9 mouse cellular contexts compared by ENCODE assay signal in the genomic region with DNA sequence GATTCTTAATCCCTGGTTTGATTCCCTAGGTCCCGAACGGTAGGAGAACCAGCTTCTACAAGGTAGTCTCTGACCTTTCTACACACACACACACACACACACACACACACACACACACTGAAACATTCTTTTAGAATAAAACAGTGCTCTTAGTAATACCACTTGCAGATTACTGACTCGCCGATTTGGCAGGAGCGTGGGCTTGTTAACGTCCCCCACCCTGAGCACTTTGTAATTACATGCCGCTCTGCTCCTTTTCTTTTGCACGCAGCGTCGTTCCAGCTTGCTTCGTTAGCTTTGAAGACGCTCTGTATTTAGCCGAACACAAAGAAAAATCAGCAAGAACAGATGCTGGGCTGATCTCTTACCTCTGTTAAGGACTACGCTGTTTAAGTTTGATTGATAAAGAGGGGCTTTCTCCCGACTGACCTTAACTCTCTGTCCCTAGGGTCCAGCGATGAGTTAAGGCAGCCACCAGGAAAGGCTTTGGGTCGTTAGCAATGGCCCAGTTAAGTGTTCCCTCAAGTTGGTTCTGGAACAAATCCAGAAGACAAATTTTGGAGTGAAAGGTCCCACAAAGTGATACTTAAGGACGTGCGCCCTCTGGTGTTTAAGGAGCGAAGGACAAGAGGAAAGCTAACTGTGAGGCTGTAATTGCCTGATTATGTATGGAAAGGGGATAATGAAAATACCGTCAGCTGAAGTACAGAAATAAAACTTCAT. TPM values are rescaled to one million over a fixed set of nuclear protein-coding genes. Genes with fewer than 3 reads are reported as not detected.
DNase-seq lines count a peak whose midpoint lies in the region; ATAC-seq and TF ChIP-seq lines count a peak whose summit lies in the region.
"Had no signal": no experiment of that assay in that cellular context is flagged by ENCODE, and none has a peak within 500 bp of the region (broad histone marks: within the 10 kb centered on the region; RNA-seq: fewer than 3 reads in every experiment).

No protein-coding gene starts in this region.

- intact Hi-C loops in heart, postnatal 10 days (cut with DNase I): loop anchor here (1.0 to 5.0 kb wide), 3 partner anchors 155 to 358 kb away; no protein-coding TSS in a partner anchor

- H3K4me3 ChIP-seq in CH12.LX (replicated peaks in 1 of 3; ENCODE audit: low read depth in 2 of 3, low read length in 2 of 3, poor library complexity in 1 of 3): no peak overlapping the region
- peak overlapping the region; percentile 69 for H3K4me3 ChIP-seq in brown adipose tissue, adult 24 weeks (ENCODE audit: insufficient read depth, low read depth, low read length)
- H3K4me3 ChIP-seq in forebrain, embryonic 12.5 days (replicated peaks): peak overlapping the region; percentile 26
- no peak overlapping the region for H3K4me3 ChIP-seq in liver, embryonic 14.5 days (ENCODE audit: insufficient read depth in 1 of 2, low read depth in 2 of 2, low read length in 2 of 2)
- H3K4me3 ChIP-seq in neural tube, embryonic 13.5 days: peak overlapping the region; percentile 31

- peak overlapping the region; percentile 93 for H3K4me2 ChIP-seq in CH12.LX (ENCODE audit: insufficient read depth, low read depth, poor library complexity, severe bottlenecking)
- H3K4me2 ChIP-seq in forebrain, embryonic 12.5 days: peak overlapping the region; percentile 54
- H3K4me2 ChIP-seq in liver, embryonic 14.5 days (ENCODE audit: low read depth): no peak overlapping the region
- peak overlapping the region; percentile 62 for H3K4me2 ChIP-seq in neural tube, embryonic 13.5 days

- no peaks in the 10 kb centered on the region for H3K27me3 ChIP-seq in CH12.LX (replicated peaks)
- no peaks in the 10 kb centered on the region for H3K27me3 ChIP-seq in forebrain, embryonic 12.5 days
- no peaks in the 10 kb centered on the region for H3K27me3 ChIP-seq in liver, embryonic 14.5 days (ENCODE audit: control insufficient read depth, insufficient read depth, low read length)
- no peaks in the 10 kb centered on the region for H3K27me3 ChIP-seq in neural tube, embryonic 13.5 days

- WGBS in forebrain, embryonic 12.5 days: 6% methylated on average over 21 of the region's 21 CpGs
- 36% methylated on average over 21 of the region's 21 CpGs for WGBS in liver, embryonic 14.5 days (ENCODE audit: insufficient replicate concordance)
- WGBS in neural tube, embryonic 13.5 days: 21% methylated on average over 21 of the region's 21 CpGs

- no peak overlapping the region for H3K9ac ChIP-seq in CH12.LX (ENCODE audit: insufficient read depth, low read depth)
- H3K9ac ChIP-seq in forebrain, embryonic 12.5 days: peak overlapping the region; percentile 40; the same call in 1 of the 2 replicates
- no peak overlapping the region for H3K9ac ChIP-seq in liver, embryonic 14.5 days (replicated peaks)
- H3K9ac ChIP-seq in neural tube, embryonic 13.5 days: peak overlapping the region; percentile 43; the same call in 1 of the 2 replicates

- ATAC-seq in forebrain, embryonic 12.5 days (ENCODE audit: low FRiP score): peak; percentile 82
- no peak for ATAC-seq in liver, embryonic 14.5 days (ENCODE audit: insufficient read depth)
- ATAC-seq in neural tube, embryonic 13.5 days (ENCODE audit: low read depth): peak; percentile 59

- H3K27ac ChIP-seq in CH12.LX (ENCODE audit: insufficient read depth, low read depth): no peak overlapping the region
- H3K27ac ChIP-seq in brown adipose tissue, adult 24 weeks (replicated peaks; ENCODE audit: low read depth, low read length): peak overlapping the region; percentile 85
- peak overlapping the region; percentile 75 for H3K27ac ChIP-seq in forebrain, embryonic 12.5 days
- no peak overlapping the region for H3K27ac ChIP-seq in liver, embryonic 14.5 days
- H3K27ac ChIP-seq in neural tube, embryonic 13.5 days (replicated peaks): no peak overlapping the region
- H3K27ac ChIP-seq: macrophage had no signal

- no peaks in the 10 kb centered on the region for H3K9me3 ChIP-seq in CH12.LX (replicated peaks; ENCODE audit: low read length)
- H3K9me3 ChIP-seq in forebrain, embryonic 12.5 days: no peaks in the 10 kb centered on the region
- no peaks in the 10 kb centered on the region for H3K9me3 ChIP-seq in liver, embryonic 14.5 days (ENCODE audit: control insufficient read depth, low read length)
- no peaks in the 10 kb centered on the region for H3K9me3 ChIP-seq in neural tube, embryonic 13.5 days

- peak; percentile 72 for TF ChIP-seq RAD21 in CH12.LX (IDR thresholded peaks at IDR 0.05; ENCODE audit: low read depth, low read length)

- no peaks in the 10 kb centered on the region for H3K36me3 ChIP-seq in CH12.LX (replicated peaks in 1 of 2; ENCODE audit: control insufficient read depth in 1 of 2, insufficient read depth in 1 of 2, low read length in 1 of 2)
- H3K36me3 ChIP-seq in forebrain, embryonic 12.5 days (replicated peaks): no peaks in the 10 kb centered on the region
- H3K36me3 ChIP-seq in liver, embryonic 14.5 days (replicated peaks; ENCODE audit: control insufficient read depth, insufficient read depth, low read depth): no peaks in the 10 kb centered on the region
- no peaks in the 10 kb centered on the region for H3K36me3 ChIP-seq in neural tube, embryonic 13.5 days

- TF ChIP-seq EP300 in CH12.LX (IDR thresholded peaks at IDR 0.05; ENCODE audit: low read length): no peak
- no peak for TF ChIP-seq EP300 in liver, embryonic 14.5 days (IDR thresholded peaks at IDR 0.05; ENCODE audit: low read depth)

- no peak for TF ChIP-seq POLR2A in CH12.LX (IDR thresholded peaks at IDR 0.05; ENCODE audit: low read depth, low read length)

- no peaks in the 10 kb centered on the region for H3K79me2 ChIP-seq in CH12.LX (replicated peaks; ENCODE audit: control insufficient read depth, extremely low read depth, insufficient read depth, poor library complexity, severe bottlenecking)

- in situ Hi-C loops in CH12.LX (cut with MboI; ENCODE audit: low pct_ligation_motif_present, low pct_unique_long_range_greater_than_20kb, low sequenced_read_pairs): loop anchor here (5.0 kb wide), 1 partner anchor 163 kb away; no protein-coding TSS in a partner anchor

- TF ChIP-seq CTCF in CH12.LX (conservative IDR thresholded peaks at IDR 0.05 in 1 of 2, IDR thresholded peaks at IDR 0.05 in 1 of 2; ENCODE audit: low read depth in 2 of 2, low read length in 2 of 2): peak; percentile 61 to 88
- TF ChIP-seq CTCF in liver, embryonic 14.5 days (IDR thresholded peaks at IDR 0.05; ENCODE audit: low read depth): peak; percentile 75

- peak; percentile 77 for DNase-seq in CH12.LX (ENCODE audit: extremely low read depth)
- DNase-seq in heart, postnatal 10 days: peak; percentile 76 to 85
- peak; percentile 71 to 86 for DNase-seq in kidney, postnatal 36 days
- DNase-seq in liver, embryonic 14.5 days (ENCODE audit: low read depth in 3 of 3, low spot score in 3 of 3): peak; percentile 24 to 39 (median 24)
- DNase-seq in testis, postnatal 10 days (ENCODE audit: low spot score): peak; percentile 87

- peaks cover 0 to 2% of the 10 kb centered on the region in 2 experiments; a peak in 2 of 4 replicates for H3K4me1 ChIP-seq in CH12.LX (ENCODE audit: control insufficient read depth in 1 of 2, insufficient read depth in 2 of 2)
- H3K4me1 ChIP-seq in brown adipose tissue, adult 24 weeks (ENCODE audit: control insufficient read depth, insufficient read depth, insufficient read length, low read length): no peaks in the 10 kb centered on the region; the same call in 1 of the 2 replicates
- H3K4me1 ChIP-seq in forebrain, embryonic 12.5 days: peaks cover 6% of the 10 kb centered on the region; the same call in 1 of the 2 replicates
- H3K4me1 ChIP-seq in liver, embryonic 14.5 days (replicated peaks; ENCODE audit: control insufficient read depth in 2 of 2, insufficient read depth in 2 of 2, low read length in 1 of 2): no peaks in the 10 kb centered on the region
- peaks cover 5% of the 10 kb centered on the region for H3K4me1 ChIP-seq in neural tube, embryonic 13.5 days (replicated peaks)

- dilution Hi-C loops in CH12.LX (cut with MboI; ENCODE audit: extremely low pct_ligation_motif_present, extremely low pct_unique_long_range_greater_than_20kb, low sequenced_read_pairs): no loop called here

TF ChIP-seq in CH12.LX, 34 proteins besides CTCF, POLR2A, EP300 and RAD21:
- peak; percentile 91 for TF ChIP-seq SMC3 (IDR thresholded peaks at IDR 0.05; ENCODE audit: low read depth, low read length)
- TF ChIP-seq IRF4 (IDR thresholded peaks at IDR 0.05; ENCODE audit: low read depth, low read length): 0 out of 2 replicates have a peak, but pooled peaks have one; percentile 9
- no peak for TF ChIP-seq NRF1 (IDR thresholded peaks at IDR 0.05; ENCODE audit: low read depth, low read length)
- TF ChIP-seq RCOR1 (conservative IDR thresholded peaks at IDR 0.05; ENCODE audit: low read depth, low read length): no peak
- TF ChIP-seq MAFK (IDR thresholded peaks at IDR 0.05; ENCODE audit: insufficient replicate concordance, low read length): no peak
- TF ChIP-seq TBP (conservative IDR thresholded peaks at IDR 0.05; ENCODE audit: low read depth, low read length): no peak
- peak; percentile 50 for TF ChIP-seq ZC3H11A (IDR thresholded peaks at IDR 0.05; ENCODE audit: low read depth, low read length)

RNA-seq across cellular contexts. Expression of gene Commd2, which starts 26.1 kb away (rescaled TPM):
- total RNA-seq in CH12.LX (2012; rRNA removed) (35.3 and 44.4 TPM in 2 replicates), CH12.LX (2014; rRNA removed) (65.3 and 69.1 TPM in 2 replicates)
- polyA plus RNA-seq in CH12.LX (2012; ENCODE audit: insufficient read length, low read depth): 53.2 and 63.5 TPM in 2 replicates
- 31.8 and 32.9 TPM in 2 replicates for polyA plus RNA-seq in brown adipose tissue, adult 24 weeks (2012; ENCODE audit: insufficient read depth, insufficient read length, missing spikeins)
- 94.9 and 95.5 TPM in 2 replicates for polyA plus RNA-seq in forebrain, embryonic 12.5 days (2016; fragmentation: Nextera tagmentation; extraction: Ambion mirVana)
- total RNA-seq in heart, postnatal 10 days (2021): 10 to 100 TPM; 17.9 to 19.9 TPM
- polyA plus RNA-seq in liver, embryonic 14.5 days (2012; rRNA removed): 13.8 and 19.5 TPM in 2 replicates
- 42.2 and 43.6 TPM in 2 replicates for polyA plus RNA-seq in liver, embryonic 14.5 days (2014; fragmentation: Nextera tagmentation; extraction: Ambion mirVana)
- polyA plus RNA-seq in neural tube, embryonic 13.5 days (2015; fragmentation: Nextera tagmentation; extraction: Ambion mirVana): 84.7 and 87.0 TPM in 2 replicates

RNA-seq across cellular contexts. Expression of gene Wwtr1, which starts 49.7 kb away (rescaled TPM):
- total RNA-seq in CH12.LX (2012; rRNA removed) (8.3 and 12.8 TPM in 2 replicates), CH12.LX (2014; rRNA removed) (14.8 and 16.2 TPM in 2 replicates)
- polyA plus RNA-seq in CH12.LX (2012; ENCODE audit: insufficient read length, low read depth): 13.3 and 13.5 TPM in 2 replicates
- 27.8 and 28.3 TPM in 2 replicates for polyA plus RNA-seq in brown adipose tissue, adult 24 weeks (2012; ENCODE audit: insufficient read depth, insufficient read length, missing spikeins)
- polyA plus RNA-seq in forebrain, embryonic 12.5 days (2016; fragmentation: Nextera tagmentation; extraction: Ambion mirVana): 10.7 and 11.5 TPM in 2 replicates
- total RNA-seq in heart, postnatal 10 days (2021): 10 to 100 TPM; 81.0 to 83.0 TPM
- 1.1 and 1.5 TPM in 2 replicates for polyA plus RNA-seq in liver, embryonic 14.5 days (2012; rRNA removed)
- polyA plus RNA-seq in liver, embryonic 14.5 days (2014; fragmentation: Nextera tagmentation; extraction: Ambion mirVana): 0.92 and 0.93 TPM in 2 replicates
- 10.3 and 11.4 TPM in 2 replicates for polyA plus RNA-seq in neural tube, embryonic 13.5 days (2015; fragmentation: Nextera tagmentation; extraction: Ambion mirVana)
- polyA plus RNA-seq: macrophage had no signal

Comparison
In these comparisons a context has a peak if more than half of its experiments do, and no peak if none do; other contexts are left out.
1. DNase-seq: peak in every context shown above with its lines; median percentile 87 in testis, postnatal 10 days; 80 in heart, postnatal 10 days; 78 in kidney, postnatal 36 days; 77 in CH12.LX; 24 in liver, embryonic 14.5 days.
2. H3K27ac ChIP-seq: peak in brown adipose tissue, adult 24 weeks (single experiment) and forebrain, embryonic 12.5 days (single experiment); none in CH12.LX (single experiment), liver, embryonic 14.5 days (single experiment) and neural tube, embryonic 13.5 days (single experiment).
3. H3K4me3 ChIP-seq: peak in brown adipose tissue, adult 24 weeks (single experiment), forebrain, embryonic 12.5 days (single experiment) and neural tube, embryonic 13.5 days (single experiment); none in CH12.LX (0 of 3) and liver, embryonic 14.5 days (0 of 2).
4. H3K9ac ChIP-seq: peak in forebrain, embryonic 12.5 days (single experiment) and neural tube, embryonic 13.5 days (single experiment); none in CH12.LX (single experiment) and liver, embryonic 14.5 days (single experiment).